14 mouse cellular contexts compared by ENCODE assay signal in the genomic region with DNA sequence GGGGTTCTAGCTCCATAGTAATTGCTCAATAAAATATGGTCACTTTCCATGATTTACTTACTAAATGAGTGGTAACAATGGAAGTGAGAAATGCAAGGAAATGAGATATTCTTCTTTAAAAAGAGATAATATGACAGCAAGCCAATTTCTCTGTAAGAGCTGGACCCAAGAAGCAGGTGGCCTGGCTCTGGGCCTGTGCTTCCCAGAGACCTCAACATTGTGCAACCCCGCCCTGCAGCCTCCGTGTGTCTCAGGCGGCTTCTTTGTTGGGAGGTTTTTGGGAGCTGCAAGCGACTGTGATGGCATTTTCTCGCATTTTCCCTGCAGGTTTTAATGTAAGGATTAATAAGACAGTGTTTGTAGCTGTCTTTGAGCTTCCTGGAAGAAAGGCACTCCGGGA.
"Had no signal": no experiment of that assay in that cellular context is flagged by ENCODE, and none has a peak within 500 bp of the region (broad histone marks: within the 10 kb centered on the region; RNA-seq: fewer than 3 reads in every experiment).

No protein-coding gene starts in this region.

- H3K36me3 ChIP-seq: liver, embryonic 12.5 days; midbrain, embryonic 15.5 days had no signal

- H3K4me2 ChIP-seq: limb, embryonic 13.5 days; liver, embryonic 12.5 days; lung, embryonic 14.5 days; midbrain, embryonic 11.5 days; midbrain, embryonic 15.5 days had no signal

- H3K27me3 ChIP-seq: limb, embryonic 13.5 days; liver, embryonic 12.5 days; midbrain, embryonic 15.5 days had no signal

- H3K27ac ChIP-seq: limb, embryonic 13.5 days; liver, embryonic 12.5 days; midbrain, embryonic 15.5 days; stomach, postnatal 0 days had no signal

- DNase-seq: kidney, adult 2 months; kidney, postnatal 36 days; left cerebral cortex, postnatal 4 days; lung, embryonic 14.5 days; lung, postnatal 10 days; lung, postnatal 4 days; right cerebral cortex, postnatal 25 days; thymus, postnatal 4 days had no signal

- H3K4me3 ChIP-seq: limb, embryonic 13.5 days; liver, embryonic 12.5 days; megakaryocyte, embryonic 14.5 days; midbrain, embryonic 15.5 days had no signal
